Mouse (Mus musculus): ENCODE data around the gene Ncan. TPM values are rescaled to one million over a fixed set of nuclear protein-coding genes. Genes with fewer than 3 reads are reported as not detected.
A peak's percentile ranks its signal among the peaks of the same experiment; 100 is the strongest.
"Not testable (repeated sequence)": the region's sequence is repeated elsewhere in the genome, so short reads cannot be mapped to it uniquely, and the experiment has no call there.

The Ncan gene
- total RNA-seq, 2 experiments from 2014 or later, result not detected

- no peak for ATAC-seq (replicated peaks; ENCODE audit: low FRiP score, poor library complexity, severe bottlenecking)
Observed at GRCm38 (mm10) chr8:70087237-70087636, 33.4 kb downstream of the Ncan start.

- no peak for ATAC-seq (replicated peaks; ENCODE audit: low FRiP score, poor library complexity, severe bottlenecking)
Observed at GRCm38 (mm10) chr8:70086151-70086550, 34.5 kb downstream of the Ncan start.

GRCm38 (mm10) chr8:70084191-70085065, 36.2 kb downstream of the Ncan start:
- ATAC-seq (replicated peaks; ENCODE audit: low FRiP score, poor library complexity, severe bottlenecking), result 0 out of 2 replicates have a peak, but pooled peaks have one; percentile 22

GRCm38 (mm10) chr8:70083285-70083684, 37.4 kb downstream of the Ncan start, which contains the start of gene Hapln4:
TSS of gene Hapln4 (plus strand) at chr8:70083457.
- no peak for ATAC-seq (replicated peaks; ENCODE audit: low FRiP score, poor library complexity, severe bottlenecking)

GRCm38 (mm10) chr8:70081976-70082375, 38.7 kb downstream of the Ncan start:
- no peak for ATAC-seq (replicated peaks; ENCODE audit: low FRiP score, poor library complexity, severe bottlenecking)

- no peak for ATAC-seq (replicated peaks; ENCODE audit: low FRiP score, poor library complexity, severe bottlenecking)
Observed at GRCm38 (mm10) chr8:70073682-70074081, 47.0 kb downstream of the Ncan start.

- ATAC-seq (replicated peaks; ENCODE audit: low FRiP score, poor library complexity, severe bottlenecking), result no peak
Observed at GRCm38 (mm10) chr8:70073120-70073519, 47.6 kb downstream of the Ncan start.

- ATAC-seq (replicated peaks; ENCODE audit: low FRiP score, poor library complexity, severe bottlenecking), result no peak
Observed at GRCm38 (mm10) chr8:70072441-70073069, 48.1 kb downstream of the Ncan start, which contains the start of gene Tm6sf2. TSS of gene Tm6sf2 (plus strand) at chr8:70072924.

- no peak for ATAC-seq (replicated peaks; ENCODE audit: low FRiP score, poor library complexity, severe bottlenecking)
Observed at GRCm38 (mm10) chr8:70071836-70072440, 48.7 kb downstream of the Ncan start.

- no peak for ATAC-seq (replicated peaks; ENCODE audit: low FRiP score, poor library complexity, severe bottlenecking)
Observed at GRCm38 (mm10) chr8:70057721-70058120, 63.0 kb downstream of the Ncan start.

GRCm38 (mm10) chr8:70050434-70050833, 70.2 kb downstream of the Ncan start:
- not testable (repeated sequence) for ATAC-seq (replicated peaks; ENCODE audit: low FRiP score, poor library complexity, severe bottlenecking)

GRCm38 (mm10) chr8:70049662-70050061, 71.0 kb downstream of the Ncan start:
- ATAC-seq (replicated peaks; ENCODE audit: low FRiP score, poor library complexity, severe bottlenecking), result no peak

- no peak for ATAC-seq (replicated peaks; ENCODE audit: low FRiP score, poor library complexity, severe bottlenecking)
Observed at GRCm38 (mm10) chr8:70043996-70044395, 76.7 kb downstream of the Ncan start.

Other genes starting within 250 kb of the Ncan start
- gene Cilp2, start 233.2 kb downstream of the Ncan start, total RNA-seq (2015; ENCODE audit: low replicate concordance), result not detected in 2 replicates
- not detected in 2 replicates for gene Cilp2, start 233.2 kb downstream of the Ncan start, total RNA-seq (2017; ENCODE audit: low replicate concordance)
- not detected in 2 replicates for gene Tssk6, start 218.7 kb downstream of the Ncan start, total RNA-seq (2015; ENCODE audit: low replicate concordance)
- gene Tssk6, start 218.7 kb downstream of the Ncan start, total RNA-seq (2017; ENCODE audit: low replicate concordance), result 0.28 and 0.94 TPM in 2 replicates
- 16.1 and 18.2 TPM in 2 replicates for gene Ndufa13, start 218.3 kb downstream of the Ncan start, total RNA-seq (2015; ENCODE audit: low replicate concordance)
- gene Ndufa13, start 218.3 kb downstream of the Ncan start, total RNA-seq (2017; ENCODE audit: low replicate concordance), result 27.2 and 32.9 TPM in 2 replicates
- gene Yjefn3, start 218.2 kb downstream of the Ncan start, total RNA-seq (2015; ENCODE audit: low replicate concordance), result not detected in 2 replicates
- gene Yjefn3, start 218.2 kb downstream of the Ncan start, total RNA-seq (2017; ENCODE audit: low replicate concordance), result not detected in 2 replicates
- gene Gatad2a, start 124.5 kb downstream of the Ncan start, total RNA-seq (2015; ENCODE audit: low replicate concordance), result 22.8 and 30.2 TPM in 2 replicates
- gene Gatad2a, start 124.5 kb downstream of the Ncan start, total RNA-seq (2017; ENCODE audit: low replicate concordance), result 25.7 and 31.8 TPM in 2 replicates
- 24.0 and 33.9 TPM in 2 replicates for gene Mau2, start 78.1 kb downstream of the Ncan start, total RNA-seq (2015; ENCODE audit: low replicate concordance)
- gene Mau2, start 78.1 kb downstream of the Ncan start, total RNA-seq (2017; ENCODE audit: low replicate concordance), result 47.4 and 49.5 TPM in 2 replicates
- 8.2 and 10.6 TPM in 2 replicates for gene Sugp1, start 78.1 kb downstream of the Ncan start, total RNA-seq (2015; ENCODE audit: low replicate concordance)
- 15.6 and 22.6 TPM in 2 replicates for gene Sugp1, start 78.1 kb downstream of the Ncan start, total RNA-seq (2017; ENCODE audit: low replicate concordance)
- 2.3 TPM in 1 of 2 replicates, not detected in the other for gene Tm6sf2, start 47.9 kb downstream of the Ncan start, total RNA-seq (2015; ENCODE audit: low replicate concordance)
- gene Tm6sf2, start 47.9 kb downstream of the Ncan start, total RNA-seq (2017; ENCODE audit: low replicate concordance), result 2.9 TPM in 1 of 2 replicates, not detected in the other
- gene Hapln4, start 37.4 kb downstream of the Ncan start, total RNA-seq (2015; ENCODE audit: low replicate concordance), result not detected in 2 replicates
- gene Hapln4, start 37.4 kb downstream of the Ncan start, total RNA-seq (2017; ENCODE audit: low replicate concordance), result not detected in 2 replicates
- 4.8 and 5.4 TPM in 2 replicates for gene Nr2c2ap, start 10.5 kb upstream of the Ncan start, total RNA-seq (2015; ENCODE audit: low replicate concordance)
- 1.4 and 1.5 TPM in 2 replicates for gene Nr2c2ap, start 10.5 kb upstream of the Ncan start, total RNA-seq (2017; ENCODE audit: low replicate concordance)
- gene Rfxank, start 18.3 kb upstream of the Ncan start, total RNA-seq (2015; ENCODE audit: low replicate concordance), result 8.1 and 16.3 TPM in 2 replicates
- gene Rfxank, start 18.3 kb upstream of the Ncan start, total RNA-seq (2017; ENCODE audit: low replicate concordance), result 9.7 and 10.2 TPM in 2 replicates
- 2.1 and 16.7 TPM in 2 replicates for gene Borcs8, start 18.6 kb upstream of the Ncan start, total RNA-seq (2015; ENCODE audit: low replicate concordance)
- 15.5 and 30.7 TPM in 2 replicates for gene Borcs8, start 18.6 kb upstream of the Ncan start, total RNA-seq (2017; ENCODE audit: low replicate concordance)
- gene Mef2b, start 18.8 kb upstream of the Ncan start, total RNA-seq (2015; ENCODE audit: low replicate concordance), result not detected in 2 replicates
- gene Mef2b, start 18.8 kb upstream of the Ncan start, total RNA-seq (2017; ENCODE audit: low replicate concordance), result not detected in 2 replicates
- gene Tmem161a, start 51.5 kb upstream of the Ncan start, total RNA-seq (2015; ENCODE audit: low replicate concordance), result 4.0 and 8.1 TPM in 2 replicates
- 4.5 and 4.9 TPM in 2 replicates for gene Tmem161a, start 51.5 kb upstream of the Ncan start, total RNA-seq (2017; ENCODE audit: low replicate concordance)
- gene Slc25a42, start 91.4 kb upstream of the Ncan start, total RNA-seq (2015; ENCODE audit: low replicate concordance), result 13.8 and 20.6 TPM in 2 replicates
- gene Slc25a42, start 91.4 kb upstream of the Ncan start, total RNA-seq (2017; ENCODE audit: low replicate concordance), result 16.2 and 23.8 TPM in 2 replicates
- gene Sugp2, start 113.4 kb upstream of the Ncan start, total RNA-seq (2015; ENCODE audit: low replicate concordance), result 24.4 and 33.9 TPM in 2 replicates
- 22.7 and 28.9 TPM in 2 replicates for gene Sugp2, start 113.4 kb upstream of the Ncan start, total RNA-seq (2017; ENCODE audit: low replicate concordance)
- gene Armc6, start 113.6 kb upstream of the Ncan start, total RNA-seq (2015; ENCODE audit: low replicate concordance), result 4.6 TPM in 1 of 2 replicates, not detected in the other
- 4.0 and 6.1 TPM in 2 replicates for gene Armc6, start 113.6 kb upstream of the Ncan start, total RNA-seq (2017; ENCODE audit: low replicate concordance)
- 0.63 and 1.3 TPM in 2 replicates for gene Homer3, start 162.0 kb upstream of the Ncan start, total RNA-seq (2015; ENCODE audit: low replicate concordance)
- 0.68 and 2.5 TPM in 2 replicates for gene Homer3, start 162.0 kb upstream of the Ncan start, total RNA-seq (2017; ENCODE audit: low replicate concordance)
- 15.0 TPM in 2 replicates for gene Ddx49, start 181.6 kb upstream of the Ncan start, total RNA-seq (2015; ENCODE audit: low replicate concordance)
- gene Ddx49, start 181.6 kb upstream of the Ncan start, total RNA-seq (2017; ENCODE audit: low replicate concordance), result 23.3 and 40.0 TPM in 2 replicates
- 52.7 and 89.2 TPM in 2 replicates for gene Cope, start 181.6 kb upstream of the Ncan start, total RNA-seq (2015; ENCODE audit: low replicate concordance)
- gene Cope, start 181.6 kb upstream of the Ncan start, total RNA-seq (2017; ENCODE audit: low replicate concordance), result 36.9 and 53.7 TPM in 2 replicates
- not detected in 2 replicates for gene Cers1, start 194.9 kb upstream of the Ncan start, total RNA-seq (2015; ENCODE audit: low replicate concordance)
- gene Cers1, start 194.9 kb upstream of the Ncan start, total RNA-seq (2017; ENCODE audit: low replicate concordance), result 0.43 TPM in 1 of 2 replicates, not detected in the other
- not detected in 2 replicates for gene Gdf1, start 208.9 kb upstream of the Ncan start, total RNA-seq (2015; ENCODE audit: low replicate concordance)
- not detected in 2 replicates for gene Gdf1, start 208.9 kb upstream of the Ncan start, total RNA-seq (2017; ENCODE audit: low replicate concordance)
- gene Upf1, start 232.4 kb upstream of the Ncan start, total RNA-seq (2015; ENCODE audit: low replicate concordance), result 7.1 and 9.2 TPM in 2 replicates
- gene Upf1, start 232.4 kb upstream of the Ncan start, total RNA-seq (2017; ENCODE audit: low replicate concordance), result 20.9 and 21.5 TPM in 2 replicates

Data from erythroblast, adult 5-6 weeks (primary cell).